Mouse (Mus musculus): ENCODE results near the gene Rc3h1. TPM values are rescaled to one million over a fixed set of nuclear protein-coding genes. Genes with fewer than 3 reads are reported as not detected.

Gene Rc3h1
- total RNA-seq, 2 experiments from 2014 or later: 45.3 to 54.4 TPM

DNA sequence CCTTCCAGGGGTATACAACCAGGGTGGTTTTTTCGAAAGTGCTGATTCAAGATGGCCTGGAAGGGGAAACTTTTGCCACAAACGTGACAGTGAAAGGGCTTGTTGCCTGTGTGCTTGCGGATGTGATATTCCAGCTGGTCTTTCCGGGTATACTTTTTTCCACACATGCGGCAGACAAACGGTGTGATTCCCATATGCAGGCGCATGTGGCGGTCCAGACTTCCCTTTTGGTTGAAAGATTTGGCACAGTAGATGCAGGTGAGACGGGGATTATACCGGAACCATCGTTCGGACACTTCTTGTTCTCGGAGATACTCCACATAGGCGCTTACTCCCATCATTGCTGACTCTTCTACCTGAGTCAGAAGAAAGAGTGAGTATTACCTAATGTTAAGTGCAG, 113.8 kb downstream of the Rc3h1 start:
- ATAC-seq (replicated peaks; ENCODE audit: low FRiP score, poor library complexity, severe bottlenecking): no peak

Other genes starting within 250 kb of the Rc3h1 start
- 82.3 and 161 TPM in 2 replicates for gene Rabgap1l, start 113.2 kb upstream of the Rc3h1 start, total RNA-seq (2015; ENCODE audit: low replicate concordance)
- gene Rabgap1l, start 113.2 kb upstream of the Rc3h1 start, total RNA-seq (2017; ENCODE audit: low replicate concordance): 105 and 110 TPM in 2 replicates
- gene Serpinc1, start 72.2 kb downstream of the Rc3h1 start, total RNA-seq (2015; ENCODE audit: low replicate concordance): 1.5 TPM in 1 of 2 replicates, not detected in the other
- 0.34 and 0.42 TPM in 2 replicates for gene Serpinc1, start 72.2 kb downstream of the Rc3h1 start, total RNA-seq (2017; ENCODE audit: low replicate concordance)
- gene Zbtb37, start 128.4 kb downstream of the Rc3h1 start, total RNA-seq (2015; ENCODE audit: low replicate concordance): 1.3 and 2.9 TPM in 2 replicates
- gene Zbtb37, start 128.4 kb downstream of the Rc3h1 start, total RNA-seq (2017; ENCODE audit: low replicate concordance): 1.7 and 2.6 TPM in 2 replicates
- 6.7 and 13.6 TPM in 2 replicates for gene Dars2, start 164.2 kb downstream of the Rc3h1 start, total RNA-seq (2015; ENCODE audit: low replicate concordance)
- gene Dars2, start 164.2 kb downstream of the Rc3h1 start, total RNA-seq (2017; ENCODE audit: low replicate concordance): 5.8 and 10.3 TPM in 2 replicates
- 13.3 and 32.4 TPM in 2 replicates for gene Cenpl, start 164.3 kb downstream of the Rc3h1 start, total RNA-seq (2015; ENCODE audit: low replicate concordance)
- gene Cenpl, start 164.3 kb downstream of the Rc3h1 start, total RNA-seq (2017; ENCODE audit: low replicate concordance): 8.8 and 12.1 TPM in 2 replicates
- gene Klhl20, start 225.1 kb downstream of the Rc3h1 start, total RNA-seq (2015; ENCODE audit: low replicate concordance): 8.1 and 14.6 TPM in 2 replicates
- 4.2 and 5.2 TPM in 2 replicates for gene Klhl20, start 225.1 kb downstream of the Rc3h1 start, total RNA-seq (2017; ENCODE audit: low replicate concordance)
- not detected in 2 replicates for gene Ankrd45, start 236.3 kb downstream of the Rc3h1 start, total RNA-seq (2015; ENCODE audit: low replicate concordance)
- not detected in 2 replicates for gene Ankrd45, start 236.3 kb downstream of the Rc3h1 start, total RNA-seq (2017; ENCODE audit: low replicate concordance)

Measured in erythroblast, adult 5-6 weeks (primary cell).